In genomic region chr8:70758308-70758615, GRCm38 (mm10) we compare ENCODE assay signal across 14 mouse cellular contexts. TPM values are rescaled to one million over a fixed set of nuclear protein-coding genes. Genes with fewer than 3 reads are reported as not detected.
A peak's percentile ranks its signal among the peaks of the same experiment; 100 is the strongest.
DNase-seq lines count a peak whose midpoint lies in the region; ATAC-seq and TF ChIP-seq lines count a peak whose summit lies in the region.
"Had no signal": no experiment of that assay in that cellular context is flagged by ENCODE, and none has a peak within 500 bp of the region (broad histone marks: within the 10 kb centered on the region; RNA-seq: fewer than 3 reads in every experiment).

No protein-coding gene starts in this region.

- no peak for ATAC-seq in forebrain, embryonic 14.5 days
- ATAC-seq in forebrain, embryonic 11.5 days (replicated peaks; ENCODE audit: low FRiP score): no peak
- ATAC-seq in megakaryocyte-erythroid progenitor cell, adult 5-6 weeks (replicated peaks; ENCODE audit: low FRiP score, low TSS enrichment, poor library complexity, severe bottlenecking): no peak

- 70% methylated on average over 7 of the region's 7 CpGs for WGBS in forebrain, embryonic 14.5 days
- 89% methylated on average over 7 of the region's 7 CpGs for WGBS in forebrain, embryonic 11.5 days

- TF ChIP-seq CTCF in layer of hippocampus, adult 2 months (conservative IDR thresholded peaks at IDR 0.05): no peak

- no peak overlapping the region for H3K4me3 ChIP-seq in forebrain, embryonic 14.5 days (ENCODE audit: low read depth, low read length)
- H3K4me3 ChIP-seq in forebrain, embryonic 11.5 days (ENCODE audit: low read depth, low read length): no peak overlapping the region
- H3K4me3 ChIP-seq in layer of hippocampus, adult 2 months: no peak overlapping the region
- H3K4me3 ChIP-seq: liver, embryonic 15.5 days had no signal

- H3K27ac ChIP-seq in forebrain, embryonic 14.5 days (ENCODE audit: low read depth, low read length): peak overlapping the region; percentile 70; the same call in 1 of the 2 replicates
- no peak overlapping the region for H3K27ac ChIP-seq in forebrain, embryonic 11.5 days (ENCODE audit: low read depth, low read length)
- H3K27ac ChIP-seq in layer of hippocampus, adult 2 months: peak overlapping the region; percentile 73; the same call in 1 of the 2 replicates
- H3K27ac ChIP-seq: liver, embryonic 15.5 days had no signal

- H3K9ac ChIP-seq in forebrain, embryonic 14.5 days (ENCODE audit: low read length): no peak overlapping the region
- no peak overlapping the region for H3K9ac ChIP-seq in forebrain, embryonic 11.5 days (ENCODE audit: low read length)
- H3K9ac ChIP-seq: liver, embryonic 15.5 days had no signal

- no peaks in the 10 kb centered on the region for H3K27me3 ChIP-seq in forebrain, embryonic 14.5 days (replicated peaks; ENCODE audit: control insufficient read depth, insufficient read depth, low read length)
- H3K27me3 ChIP-seq in forebrain, embryonic 11.5 days (ENCODE audit: control insufficient read depth, insufficient read depth, low read length): no peaks in the 10 kb centered on the region
- H3K27me3 ChIP-seq: liver, embryonic 15.5 days had no signal

- H3K4me1 ChIP-seq in forebrain, embryonic 14.5 days (ENCODE audit: control insufficient read depth, insufficient read depth, low read length): peaks cover 24% of the 10 kb centered on the region
- peaks cover 6% of the 10 kb centered on the region; the same call in 1 of the 2 replicates for H3K4me1 ChIP-seq in forebrain, embryonic 11.5 days (replicated peaks; ENCODE audit: control insufficient read depth, insufficient read depth, low read length)

- H3K4me2 ChIP-seq in forebrain, embryonic 14.5 days (ENCODE audit: low read length): peak overlapping the region; percentile 20; the same call in 1 of the 2 replicates
- H3K4me2 ChIP-seq in forebrain, embryonic 11.5 days (ENCODE audit: low read depth, low read length, severe bottlenecking): no peak overlapping the region

- peak; percentile 72 for DNase-seq in forebrain, embryonic 14.5 days (ENCODE audit: low spot score)
- no peak for DNase-seq in forebrain, embryonic 11.5 days (ENCODE audit: low spot score)
- peak in 1 of 2 experiments; percentile 57 for DNase-seq in layer of hippocampus, adult 2 months (ENCODE audit: low spot score in 2 of 2)
- no peak for DNase-seq in layer of hippocampus, adult 18-20 months (ENCODE audit: low spot score in 2 of 2)
- DNase-seq in right cerebral cortex, postnatal 10 days (ENCODE audit: low spot score in 2 of 2): peak; percentile 49 to 56
- DNase-seq in right cerebral cortex, adult 2 months (ENCODE audit: low spot score in 2 of 2): no peak
- no peak for DNase-seq in adipocyte (ENCODE audit: low spot score)
- DNase-seq: heart, postnatal 14 days; thymus, adult 2 months had no signal

- H3K9me3 ChIP-seq in forebrain, embryonic 14.5 days (replicated peaks; ENCODE audit: control insufficient read depth, low read length): no peaks in the 10 kb centered on the region
- H3K9me3 ChIP-seq in forebrain, embryonic 11.5 days (ENCODE audit: control insufficient read depth, low read length): no peaks in the 10 kb centered on the region
- H3K9me3 ChIP-seq: liver, embryonic 15.5 days had no signal

- H3K36me3 ChIP-seq in forebrain, embryonic 14.5 days (ENCODE audit: control insufficient read depth, insufficient read depth, low read length): peaks cover 27% of the 10 kb centered on the region
- H3K36me3 ChIP-seq in forebrain, embryonic 11.5 days (ENCODE audit: control insufficient read depth, insufficient read depth, low read length): no peaks in the 10 kb centered on the region

RNA-seq across cellular contexts. Expression of gene Mpv17l2, which starts 2.5 kb away (rescaled TPM):
- polyA plus RNA-seq in forebrain, embryonic 14.5 days (2014; fragmentation: Nextera tagmentation; extraction: Ambion mirVana): 52.3 and 60.8 TPM in 2 replicates
- polyA plus RNA-seq in forebrain, embryonic 11.5 days (2014; fragmentation: Nextera tagmentation; extraction: Ambion mirVana): 31.0 and 34.1 TPM in 2 replicates
- total RNA-seq in layer of hippocampus, adult 2 months (2021): 10 to 100 TPM; 36.5 to 42.7 TPM
- 10 to 100 TPM; 34.5 to 41.1 TPM for total RNA-seq in layer of hippocampus, adult 18-20 months (2021)
- 58.3 and 111 TPM in 2 replicates for total RNA-seq in megakaryocyte-erythroid progenitor cell, adult 5-6 weeks (2014; fragmentation: Nextera tagmentation)
- 4.3 and 17.6 TPM in 2 replicates for total RNA-seq in megakaryocyte-erythroid progenitor cell, adult 5-6 weeks (2017)

RNA-seq across cellular contexts. Expression of gene Rab3a, which starts 3.8 kb away (rescaled TPM):
- 330 and 371 TPM in 2 replicates for polyA plus RNA-seq in forebrain, embryonic 14.5 days (2014; fragmentation: Nextera tagmentation; extraction: Ambion mirVana)
- polyA plus RNA-seq in forebrain, embryonic 11.5 days (2014; fragmentation: Nextera tagmentation; extraction: Ambion mirVana): 42.7 and 49.7 TPM in 2 replicates
- 100 to 1,000 TPM; 775 to 798 TPM for total RNA-seq in layer of hippocampus, adult 2 months (2021)
- 100 to 1,000 TPM; 814 to 823 TPM for total RNA-seq in layer of hippocampus, adult 18-20 months (2021)
- total RNA-seq in megakaryocyte-erythroid progenitor cell, adult 5-6 weeks (2014; fragmentation: Nextera tagmentation): 1.8 and 7.0 TPM in 2 replicates
- 1.2 and 2.8 TPM in 2 replicates for total RNA-seq in megakaryocyte-erythroid progenitor cell, adult 5-6 weeks (2017)

RNA-seq across cellular contexts. Expression of gene Pik3r2, which starts 18.3 kb away (rescaled TPM):
- polyA plus RNA-seq in forebrain, embryonic 14.5 days (2014; fragmentation: Nextera tagmentation; extraction: Ambion mirVana): 57.9 and 84.9 TPM in 2 replicates
- 58.9 and 61.6 TPM in 2 replicates for polyA plus RNA-seq in forebrain, embryonic 11.5 days (2014; fragmentation: Nextera tagmentation; extraction: Ambion mirVana)
- 100 to 1,000 TPM; 160 to 169 TPM for total RNA-seq in layer of hippocampus, adult 2 months (2021)
- total RNA-seq in layer of hippocampus, adult 18-20 months (2021): 100 to 1,000 TPM; 158 to 162 TPM
- total RNA-seq in megakaryocyte-erythroid progenitor cell, adult 5-6 weeks (2014; fragmentation: Nextera tagmentation): 30.7 and 51.4 TPM in 2 replicates
- 29.2 and 33.9 TPM in 2 replicates for total RNA-seq in megakaryocyte-erythroid progenitor cell, adult 5-6 weeks (2017)

RNA-seq across cellular contexts. Expression of gene Pde4c, which starts 34.7 kb away (rescaled TPM):
- polyA plus RNA-seq in forebrain, embryonic 14.5 days (2014; fragmentation: Nextera tagmentation; extraction: Ambion mirVana): not detected in 2 replicates
- polyA plus RNA-seq in forebrain, embryonic 11.5 days (2014; fragmentation: Nextera tagmentation; extraction: Ambion mirVana): 0.13 and 0.37 TPM in 2 replicates
- 1 to 10 TPM; 1.4 to 1.5 TPM for total RNA-seq in layer of hippocampus, adult 2 months (2021)
- total RNA-seq in layer of hippocampus, adult 18-20 months (2021): 1 to 10 TPM; 1.0 to 1.3 TPM
- 0.28 TPM in 1 of 2 replicates, not detected in the other for total RNA-seq in megakaryocyte-erythroid progenitor cell, adult 5-6 weeks (2014; fragmentation: Nextera tagmentation)
- not detected in 2 replicates for total RNA-seq in megakaryocyte-erythroid progenitor cell, adult 5-6 weeks (2017)

RNA-seq across cellular contexts. Expression of gene Gm3336, which starts 39.9 kb away (rescaled TPM):
- polyA plus RNA-seq in forebrain, embryonic 14.5 days (2014; fragmentation: Nextera tagmentation; extraction: Ambion mirVana): not detected in 2 replicates
- not detected in 2 replicates for polyA plus RNA-seq in forebrain, embryonic 11.5 days (2014; fragmentation: Nextera tagmentation; extraction: Ambion mirVana)
- not detected for total RNA-seq in layer of hippocampus, adult 2 months (2021)
- not detected for total RNA-seq in layer of hippocampus, adult 18-20 months (2021)
- total RNA-seq in megakaryocyte-erythroid progenitor cell, adult 5-6 weeks (2014; fragmentation: Nextera tagmentation): not detected in 2 replicates
- not detected in 2 replicates for total RNA-seq in megakaryocyte-erythroid progenitor cell, adult 5-6 weeks (2017)
- total RNA-seq: gastrocnemius, postnatal 4 days; heart, postnatal 14 days; left cerebral cortex, postnatal 25 days had no signal
- polyA plus RNA-seq: embryonic facial prominence, embryonic 14.5 days had no signal

Comparison
In these comparisons a context has a peak if more than half of its experiments do, and no peak if none do; other contexts are left out.
1. DNase-seq: peak in forebrain, embryonic 14.5 days (single experiment) and right cerebral cortex, postnatal 10 days (2 of 2); none in forebrain, embryonic 11.5 days (single experiment), layer of hippocampus, adult 18-20 months (0 of 2), right cerebral cortex, adult 2 months (0 of 2) and adipocyte (single experiment).
2. RNA of gene Rab3a, which starts 3.8 kb away (total RNA-seq): 814 to 823 TPM in layer of hippocampus, adult 18-20 months and 775 to 798 TPM in layer of hippocampus, adult 2 months; 1.2 to 7.0 TPM in megakaryocyte-erythroid progenitor cell, adult 5-6 weeks; every median in the first group is over 10 times any median in the second.